Comparison of ENCODE assay signal across 8 mouse cellular contexts in genomic region chr13:30750461-30751303, GRCm38 (mm10). TPM values are rescaled to one million over a fixed set of nuclear protein-coding genes. Genes with fewer than 3 reads are reported as not detected.
DNase-seq lines count a peak whose midpoint lies in the region; ATAC-seq and TF ChIP-seq lines count a peak whose summit lies in the region.

No protein-coding gene starts in this region.

- H3K4me2 ChIP-seq in forebrain, embryonic 16.5 days (ENCODE audit: low read length): peak overlapping the region; percentile 52
- peak overlapping the region; percentile 38 for H3K4me2 ChIP-seq in liver, embryonic 12.5 days
- H3K4me2 ChIP-seq in stomach, embryonic 14.5 days (replicated peaks; ENCODE audit: low read depth, low read length): peak overlapping the region; percentile 45

- H3K9ac ChIP-seq in forebrain, embryonic 16.5 days (replicated peaks; ENCODE audit: low read depth, low read length): no peak overlapping the region
- H3K9ac ChIP-seq in liver, embryonic 12.5 days: no peak overlapping the region
- H3K9ac ChIP-seq in stomach, embryonic 14.5 days (replicated peaks; ENCODE audit: low read depth, low read length): 0 out of 2 replicates have a peak overlapping the region, but pooled peaks have one; percentile 10

- no peak for DNase-seq in left cerebral cortex, adult 2 months (ENCODE audit: extremely low spot score in 1 of 2, low spot score in 2 of 2)
- DNase-seq in left cerebral cortex, postnatal 4 days: no peak
- DNase-seq in brain, adult 2 months (ENCODE audit: low read depth, low spot score): peak; percentile 8
- no peak for DNase-seq in left cerebral cortex, postnatal 14 days (ENCODE audit: low spot score in 2 of 2)

- no peaks in the 10 kb centered on the region for H3K36me3 ChIP-seq in forebrain, embryonic 16.5 days (ENCODE audit: control insufficient read depth, insufficient read depth)
- no peaks in the 10 kb centered on the region for H3K36me3 ChIP-seq in liver, embryonic 12.5 days
- no peaks in the 10 kb centered on the region for H3K36me3 ChIP-seq in stomach, embryonic 14.5 days (ENCODE audit: control insufficient read depth, insufficient read depth, low read length)

- H3K27me3 ChIP-seq in forebrain, embryonic 16.5 days (replicated peaks; ENCODE audit: control insufficient read depth, insufficient read depth, low read length): peaks cover 50% of the 10 kb centered on the region
- peaks cover 72% of the 10 kb centered on the region for H3K27me3 ChIP-seq in liver, embryonic 12.5 days (replicated peaks)
- H3K27me3 ChIP-seq in stomach, embryonic 14.5 days (ENCODE audit: control insufficient read depth, insufficient read depth, low read length): peaks cover 30% of the 10 kb centered on the region

- peak overlapping the region; percentile 28 for H3K4me3 ChIP-seq in left cerebral cortex, adult 2 months
- peak overlapping the region; percentile 34 for H3K4me3 ChIP-seq in forebrain, embryonic 16.5 days (replicated peaks; ENCODE audit: low read length)
- 0 out of 2 replicates have a peak overlapping the region, but pooled peaks have one; percentile 6 for H3K4me3 ChIP-seq in liver, embryonic 12.5 days
- H3K4me3 ChIP-seq in stomach, embryonic 14.5 days (ENCODE audit: low read depth, low read length): peak overlapping the region; percentile 25

- H3K4me1 ChIP-seq in forebrain, embryonic 16.5 days (replicated peaks; ENCODE audit: control insufficient read depth, insufficient read depth, low read length): peaks cover 17% of the 10 kb centered on the region
- H3K4me1 ChIP-seq in liver, embryonic 12.5 days: peaks cover 12% of the 10 kb centered on the region
- peaks cover 3% of the 10 kb centered on the region; the same call in 1 of the 2 replicates for H3K4me1 ChIP-seq in stomach, embryonic 14.5 days (ENCODE audit: control insufficient read depth, insufficient read depth, low read length)

- H3K9me3 ChIP-seq in forebrain, embryonic 16.5 days (ENCODE audit: control insufficient read depth, low read length): no peaks in the 10 kb centered on the region
- no peaks in the 10 kb centered on the region for H3K9me3 ChIP-seq in liver, embryonic 12.5 days (replicated peaks)
- H3K9me3 ChIP-seq in stomach, embryonic 14.5 days (ENCODE audit: control insufficient read depth, low read depth, low read length): no peaks in the 10 kb centered on the region

- no peak overlapping the region for H3K27ac ChIP-seq in left cerebral cortex, adult 2 months
- H3K27ac ChIP-seq in forebrain, embryonic 16.5 days (ENCODE audit: low read length): no peak overlapping the region
- H3K27ac ChIP-seq in liver, embryonic 12.5 days: no peak overlapping the region
- H3K27ac ChIP-seq in stomach, embryonic 14.5 days (ENCODE audit: low read length): no peak overlapping the region

- no peak for TF ChIP-seq CTCF in left cerebral cortex, adult 2 months (IDR thresholded peaks at IDR 0.05)

- WGBS in forebrain, embryonic 16.5 days: 3% methylated on average over 33 of the region's 33 CpGs
- WGBS in liver, embryonic 12.5 days (ENCODE audit: insufficient replicate concordance): 4% methylated on average over 33 of the region's 33 CpGs
- WGBS in stomach, embryonic 14.5 days: 3% methylated on average over 33 of the region's 33 CpGs

- 0 out of 2 replicates have a peak, but pooled peaks have one; percentile 30 for ATAC-seq in forebrain, embryonic 16.5 days
- ATAC-seq in liver, embryonic 12.5 days: no peak
- ATAC-seq in stomach, embryonic 14.5 days (ENCODE audit: insufficient number of reproducible peaks, insufficient read depth, low FRiP score, low read depth): no peak
- no peak for ATAC-seq in cerebellum, adult (ENCODE audit: insufficient number of reproducible peaks, low FRiP score, low TSS enrichment)

- intact Hi-C loops in left cerebral cortex, adult 2 months (cut with DNase I): no loop called here
- intact Hi-C loops in left cerebral cortex, postnatal 4 days (cut with DNase I): no loop called here
- intact Hi-C loops in left cerebral cortex, postnatal 14 days (cut with DNase I): no loop called here

RNA-seq across cellular contexts. Expression of gene Irf4, which starts 1.7 kb away (rescaled TPM):
- total RNA-seq in left cerebral cortex, adult 2 months (2021): under 1 TPM; 0.32 to 0.58 TPM
- under 1 TPM in 1 of 2 experiments, not detected in 1; 0.16 TPM for total RNA-seq in left cerebral cortex, postnatal 4 days (2021)
- polyA plus RNA-seq in forebrain, embryonic 16.5 days (2015; fragmentation: Nextera tagmentation; extraction: Ambion mirVana): 0.06 and 0.11 TPM in 2 replicates
- 0.05 TPM in 1 of 2 replicates, not detected in the other for polyA plus RNA-seq in liver, embryonic 12.5 days (2016; fragmentation: Nextera tagmentation; extraction: Ambion mirVana)
- 0.10 and 0.31 TPM in 2 replicates for polyA plus RNA-seq in stomach, embryonic 14.5 days (2014; fragmentation: Nextera tagmentation; extraction: Ambion mirVana)
- total RNA-seq in left cerebral cortex, postnatal 14 days (2021): under 1 TPM; 0.13 to 0.93 TPM
